Mouse (Mus musculus): ENCODE measurements around the gene Gm20605. TPM values are rescaled to one million over a fixed set of nuclear protein-coding genes. Genes with fewer than 3 reads are reported as not detected.

Gm20605 gene
- polyA plus RNA-seq (2012; rRNA removed) (5.5 and 6.0 TPM in 2 replicates), polyA plus RNA-seq (2014; fragmentation: Nextera tagmentation; extraction: Ambion mirVana) (3.2 and 3.9 TPM in 2 replicates)

- no peaks in the 10 kb centered on the region for H3K9me3 ChIP-seq (ENCODE audit: control insufficient read depth, low read length)
- H3K9ac ChIP-seq (replicated peaks), result peak within 1 kb of the TSS; percentile 81
- 0% methylated on average over 46 of the region's 46 CpGs for WGBS (ENCODE audit: insufficient replicate concordance)
- peak within 1 kb of the TSS; percentile 80 for H3K27ac ChIP-seq
- ATAC-seq (ENCODE audit: insufficient read depth) (peak; percentile 92), DNase-seq (ENCODE audit: low read depth in 3 of 3, low spot score in 3 of 3) (peak; percentile 99 to 100 (median 99))
- peaks cover 17 to 30% of the 10 kb centered on the region in 2 experiments for H3K4me1 ChIP-seq (replicated peaks; ENCODE audit: control insufficient read depth in 2 of 2, insufficient read depth in 2 of 2, low read length in 1 of 2)
- peak within 1 kb of the TSS; percentile 97 for H3K4me2 ChIP-seq (ENCODE audit: low read depth)
- TF ChIP-seq EP300 (IDR thresholded peaks at IDR 0.05; ENCODE audit: low read depth) (peak; percentile 52; the same call in 1 of the 2 replicates), CTCF (IDR thresholded peaks at IDR 0.05; ENCODE audit: low read depth) (0 out of 2 replicates have a peak, but pooled peaks have one; percentile 34)
- H3K4me3 ChIP-seq (ENCODE audit: insufficient read depth in 1 of 2, low read depth in 2 of 2, low read length in 2 of 2), result peak within 1 kb of the TSS; percentile 91 to 96
- H3K36me3 ChIP-seq (replicated peaks; ENCODE audit: control insufficient read depth, insufficient read depth, low read depth), result no peaks in the 10 kb centered on the region
- H3K27me3 ChIP-seq (ENCODE audit: control insufficient read depth, insufficient read depth, low read length), result no peaks in the 10 kb centered on the region
Observed at GRCm38 (mm10) chr5:137628498-137629305, at the start of gene Gm20605, which contains the start of the genes Fbxo24 and Lrch4. Gene Gm20605 (plus strand): TSS chr5:137629175. Gene Fbxo24 (minus strand): TSS chr5:137629002. Gene Lrch4 (plus strand): TSS chr5:137629121.

DNA sequence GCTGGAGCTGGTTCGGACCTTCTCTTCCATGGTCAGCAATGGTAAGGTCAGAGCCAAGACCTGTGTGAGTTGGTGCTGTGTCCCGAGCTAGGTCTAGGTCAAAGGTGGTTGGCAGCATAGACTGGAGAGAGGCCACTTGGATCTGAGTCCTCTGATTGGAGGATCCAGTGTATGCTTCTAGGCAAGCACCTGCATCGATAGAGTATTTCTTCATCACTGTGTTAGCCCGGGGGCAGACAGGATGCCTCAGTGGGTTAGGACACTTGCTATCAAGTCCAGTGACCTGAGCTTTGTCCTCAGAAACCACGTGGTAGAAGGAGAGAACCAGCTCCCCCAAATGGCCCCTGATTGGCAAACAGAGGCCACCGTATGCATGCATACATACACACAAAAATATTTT is 48.7 kb upstream of the Gm20605 start:
- Histone ChIP-seq H3K4me3 (ENCODE audit: insufficient read depth in 1 of 2, low read depth in 2 of 2, low read length in 2 of 2) (no peak overlapping the region), H3K36me3 (replicated peaks; ENCODE audit: control insufficient read depth, insufficient read depth, low read depth) (peaks cover 38% of the 10 kb centered on the region), H3K27ac (no peak overlapping the region), H3K4me2 (ENCODE audit: low read depth) (no peak overlapping the region), H3K9ac (replicated peaks) (no peak overlapping the region), H3K27me3 (ENCODE audit: control insufficient read depth, insufficient read depth, low read length) (no peaks in the 10 kb centered on the region), H3K9me3 (ENCODE audit: control insufficient read depth, low read length) (no peaks in the 10 kb centered on the region), H3K4me1 (replicated peaks; ENCODE audit: control insufficient read depth in 2 of 2, insufficient read depth in 2 of 2, low read length in 1 of 2) (peaks cover 0 to 7% of the 10 kb centered on the region in 2 experiments; a peak in 3 of 4 replicates)
- ATAC-seq (ENCODE audit: insufficient read depth) (peak; percentile 11; the same call in 1 of the 2 replicates), DNase-seq (ENCODE audit: low read depth in 3 of 3, low spot score in 3 of 3) (no peak)
- TF ChIP-seq CTCF (IDR thresholded peaks at IDR 0.05; ENCODE audit: low read depth) (no peak), EP300 (IDR thresholded peaks at IDR 0.05; ENCODE audit: low read depth) (no peak)
- WGBS (ENCODE audit: insufficient replicate concordance), result 58% methylated on average over 6 of the region's 6 CpGs

DNA sequence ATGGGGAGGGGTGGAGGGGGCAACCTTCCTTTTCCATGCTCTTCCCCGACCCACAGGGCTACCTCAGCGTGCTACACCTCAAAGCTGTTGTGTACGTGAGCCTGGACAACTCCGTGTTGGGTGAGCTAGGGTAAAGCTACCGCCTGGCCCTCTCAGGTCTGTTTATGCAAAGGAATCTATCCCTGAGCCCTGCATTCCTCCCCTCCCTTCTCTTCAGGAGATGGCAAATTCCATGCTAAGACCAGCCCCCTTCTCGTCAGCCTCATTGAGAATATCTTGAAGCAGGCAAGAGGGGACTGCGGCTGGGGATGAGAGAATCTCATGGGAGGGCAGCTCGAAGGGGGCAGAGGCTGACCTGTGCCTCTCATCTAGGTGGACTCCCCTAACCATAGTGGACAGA is 46.3 kb upstream of the Gm20605 start:
- peaks cover 29% of the 10 kb centered on the region for H3K36me3 ChIP-seq (replicated peaks; ENCODE audit: control insufficient read depth, insufficient read depth, low read depth)
- DNase-seq (ENCODE audit: low read depth in 3 of 3, low spot score in 3 of 3) (no peak), ATAC-seq (ENCODE audit: insufficient read depth) (no peak)
- no peaks in the 10 kb centered on the region for H3K27me3 ChIP-seq (ENCODE audit: control insufficient read depth, insufficient read depth, low read length)
- 62% methylated on average over 8 of the region's 8 CpGs for WGBS (ENCODE audit: insufficient replicate concordance)
- H3K9ac ChIP-seq (replicated peaks), result no peak overlapping the region
- peaks cover 0 to 7% of the 10 kb centered on the region in 2 experiments; a peak in 3 of 4 replicates for H3K4me1 ChIP-seq (replicated peaks; ENCODE audit: control insufficient read depth in 2 of 2, insufficient read depth in 2 of 2, low read length in 1 of 2)
- H3K4me2 ChIP-seq (ENCODE audit: low read depth), result no peak overlapping the region
- no peaks in the 10 kb centered on the region; the same call in 1 of the 2 replicates for H3K9me3 ChIP-seq (ENCODE audit: control insufficient read depth, low read length)
- no peak overlapping the region for H3K27ac ChIP-seq
- TF ChIP-seq EP300 (IDR thresholded peaks at IDR 0.05; ENCODE audit: low read depth), result no peak
- no peak for TF ChIP-seq CTCF (IDR thresholded peaks at IDR 0.05; ENCODE audit: low read depth)
- H3K4me3 ChIP-seq (ENCODE audit: insufficient read depth in 1 of 2, low read depth in 2 of 2, low read length in 2 of 2), result no peak overlapping the region

DNA sequence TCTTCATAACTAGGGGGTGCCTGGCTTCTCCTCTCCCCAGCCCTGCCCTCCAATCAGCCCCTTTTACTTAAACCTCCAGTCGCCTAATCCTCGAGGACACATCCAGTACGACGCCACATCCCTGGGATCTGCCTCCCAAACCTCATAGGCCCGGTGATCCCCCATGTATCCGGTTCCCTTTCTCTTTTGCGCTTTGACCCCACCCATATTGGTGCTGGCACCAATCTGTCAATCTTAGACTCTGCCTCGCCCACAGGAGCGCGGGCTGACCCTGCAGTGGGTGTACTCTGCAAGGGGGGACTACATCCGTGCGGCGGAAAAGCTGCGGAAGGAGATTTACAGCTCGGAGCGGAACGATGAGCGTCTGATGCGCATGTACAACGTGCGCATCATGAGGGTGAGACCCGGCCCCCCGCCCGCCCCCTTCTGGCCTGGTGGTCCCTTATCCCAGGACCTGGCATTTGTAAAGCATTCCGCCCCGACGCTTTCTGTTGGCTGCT is 45.3 kb upstream of the Gm20605 start:
- TF ChIP-seq CTCF (IDR thresholded peaks at IDR 0.05; ENCODE audit: low read depth) (no peak), EP300 (IDR thresholded peaks at IDR 0.05; ENCODE audit: low read depth) (no peak)
- Histone ChIP-seq H3K4me1 (replicated peaks; ENCODE audit: control insufficient read depth in 2 of 2, insufficient read depth in 2 of 2, low read length in 1 of 2) (peaks cover 0 to 7% of the 10 kb centered on the region in 2 experiments; a peak in 3 of 4 replicates), H3K4me3 (ENCODE audit: insufficient read depth in 1 of 2, low read depth in 2 of 2, low read length in 2 of 2) (no peak overlapping the region), H3K9me3 (ENCODE audit: control insufficient read depth, low read length) (no peaks in the 10 kb centered on the region; the same call in 1 of the 2 replicates), H3K36me3 (replicated peaks; ENCODE audit: control insufficient read depth, insufficient read depth, low read depth) (peaks cover 21% of the 10 kb centered on the region), H3K27ac (no peak overlapping the region), H3K4me2 (ENCODE audit: low read depth) (peak overlapping the region; percentile 28), H3K27me3 (ENCODE audit: control insufficient read depth, insufficient read depth, low read length) (no peaks in the 10 kb centered on the region), H3K9ac (replicated peaks) (no peak overlapping the region)
- 42% methylated on average over 27 of the region's 27 CpGs for WGBS (ENCODE audit: insufficient replicate concordance)
- ATAC-seq (ENCODE audit: insufficient read depth), result no peak
- no peak for DNase-seq (ENCODE audit: low read depth in 3 of 3, low spot score in 3 of 3)

DNA sequence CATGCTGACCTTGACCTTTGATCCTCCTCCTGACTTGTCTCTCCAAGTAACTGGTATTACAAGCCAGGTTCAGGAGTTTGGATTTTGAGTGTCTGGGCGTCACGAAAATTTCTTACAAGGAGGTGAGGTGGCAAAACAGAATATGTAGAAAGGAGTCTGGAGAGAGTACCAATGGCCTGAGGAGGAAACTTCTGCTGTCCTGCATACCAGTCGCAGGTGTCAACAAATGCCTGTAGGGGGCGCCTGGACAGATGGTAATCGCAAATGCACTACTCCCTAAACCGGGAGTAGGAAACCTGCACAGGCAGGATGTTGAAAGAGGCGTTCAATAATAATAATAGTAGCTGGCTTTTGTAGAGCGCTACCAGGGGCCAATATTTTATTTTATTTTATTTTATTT is 44.0 kb upstream of the Gm20605 start:
- WGBS (ENCODE audit: insufficient replicate concordance), result 22% methylated on average over 8 of the region's 8 CpGs
- Histone ChIP-seq H3K4me1 (replicated peaks; ENCODE audit: control insufficient read depth in 2 of 2, insufficient read depth in 2 of 2, low read length in 1 of 2) (peaks cover 0 to 2% of the 10 kb centered on the region in 2 experiments; a peak in 3 of 4 replicates), H3K27me3 (ENCODE audit: control insufficient read depth, insufficient read depth, low read length) (no peaks in the 10 kb centered on the region), H3K4me3 (ENCODE audit: insufficient read depth in 1 of 2, low read depth in 2 of 2, low read length in 2 of 2) (no peak overlapping the region), H3K4me2 (ENCODE audit: low read depth) (no peak overlapping the region), H3K9ac (replicated peaks) (no peak overlapping the region), H3K36me3 (replicated peaks; ENCODE audit: control insufficient read depth, insufficient read depth, low read depth) (peaks cover 9% of the 10 kb centered on the region), H3K27ac (no peak overlapping the region), H3K9me3 (ENCODE audit: control insufficient read depth, low read length) (no peaks in the 10 kb centered on the region; the same call in 1 of the 2 replicates)
- DNase-seq (ENCODE audit: low read depth in 3 of 3, low spot score in 3 of 3) (peak in 2 of 3 experiments; percentile 47), ATAC-seq (ENCODE audit: insufficient read depth) (0 out of 2 replicates have a peak, but pooled peaks have one; percentile 36)
- peak; percentile 78 for TF ChIP-seq CTCF (IDR thresholded peaks at IDR 0.05; ENCODE audit: low read depth)
- no peak for TF ChIP-seq EP300 (IDR thresholded peaks at IDR 0.05; ENCODE audit: low read depth)
